Mouse (Mus musculus) kidney, postnatal 0 days (tissue): ENCODE data around the gene Tppp2. TPM values are rescaled to one million over a fixed set of nuclear protein-coding genes. Genes with fewer than 3 reads are reported as not detected.
A peak's percentile ranks its signal among the peaks of the same experiment; 100 is the strongest.

Source experiments
- ATAC-seq: fragments of 200-750 bp; cut with Nextera tagmentation; replicated peaks from 2 replicates; pipeline ENCODE4 v1.8.0; 2017; ENCODE audit warnings: low read depth, moderate number of reproducible peaks, moderate TSS enrichment, moderate library complexity; ENCODE audit not compliant: low FRiP score
- DNase-seq: peaks from one replicate; pipeline ENCODE4 v3.0.0-alpha.2; 2016; ENCODE audit warnings: low spot score
- H3K27ac ChIP-seq: fragments of 300-500 bp; sonication (generic); 2 replicates; pipeline ENCODE4 v1.5.1; 2014; ENCODE audit warnings: mild to moderate bottlenecking
- H3K27me3 ChIP-seq: fragments of 300-500 bp; sonication (generic); 2 replicates; pipeline ENCODE4 v1.6.1; 2014; ENCODE audit warnings: low read length, mixed read lengths; ENCODE audit not compliant: insufficient read depth
- H3K36me3 ChIP-seq: fragments of 300-500 bp; sonication (generic); 2 replicates; pipeline ENCODE4 v1.6.1; 2014; ENCODE audit warnings: low read length, mixed read lengths; ENCODE audit not compliant: insufficient read depth
- H3K4me1 ChIP-seq: fragments of 300-500 bp; sonication (generic); replicated peaks from 2 replicates; pipeline ENCODE4 v1.6.1; 2014; ENCODE audit warnings: antibody characterized with exemption, low read length, mixed read lengths; ENCODE audit not compliant: insufficient read depth
- H3K4me2 ChIP-seq: fragments of 300-500 bp; sonication (generic); 2 replicates; pipeline ENCODE4 v1.6.1; 2014; ENCODE audit warnings: mild to moderate bottlenecking, low read length, moderate library complexity, mixed read lengths
- H3K4me3 ChIP-seq: fragments of 300-500 bp; sonication (generic); replicated peaks from 2 replicates; pipeline ENCODE4 v1.5.1; 2014; ENCODE audit warnings: low read depth, low read length
- H3K9ac ChIP-seq: fragments of 300-500 bp; sonication (generic); 2 replicates; pipeline ENCODE4 v1.6.1; 2014; ENCODE audit warnings: low read depth, low read length
- H3K9me3 ChIP-seq: fragments of 300-500 bp; sonication (generic); replicated peaks from 2 replicates; pipeline ENCODE4 v1.6.1; 2016; ENCODE audit warnings: low read length, inconsistent platforms, mixed read lengths
- CTCF ChIP-seq: IDR thresholded peaks from 2 replicates; pipeline ENCODE4 v1.5.1; 2016; ENCODE audit warnings: antibody characterized with exemption, low read depth, mild to moderate bottlenecking, moderate library complexity
- WGBS: fragments of 180-500 bp; shearing (Covaris S2); extraction: QIAGEN DNeasy Blood & Tissue Kit; methylation state at CpG from one replicate; pipeline ENCODE4 v1.1.7; 2014; 5-methylcytosine and 5-hydroxymethylcytosine counted together
- polyA plus RNA-seq: library from polyadenylated mRNA; unstranded; fragments of >200 nt; fragmentation: Nextera tagmentation; extraction: Ambion mirVana; gene quantifications from 2 replicates; pipeline ENCODE4 v1.2.1, GENCODE M21; 2015

Gene Tppp2
- polyA plus RNA-seq, 1 experiment from 2014 or later: not detected

- TF ChIP-seq CTCF: 0 out of 2 replicates have a peak, but pooled peaks have one; percentile 18
Observed at GRCm38 (mm10) chr14:51884598-51885331, 33.5 kb upstream of the Tppp2 start, which contains the start of gene Mettl17. Mettl17 (plus strand) TSS chr14:51884842.

GRCm38 (mm10) chr14:51886051-51886450 is 32.2 kb upstream of the Tppp2 start:
- ATAC-seq (no peak), DNase-seq (no peak)
- no peak overlapping the region for H3K27ac ChIP-seq
- no peak overlapping the region for H3K4me3 ChIP-seq
- H3K36me3 ChIP-seq: peaks cover 25% of the 10 kb centered on the region
- H3K4me1 ChIP-seq: peaks cover 9% of the 10 kb centered on the region; the same call in 1 of the 2 replicates
- H3K9me3 ChIP-seq: no peaks in the 10 kb centered on the region
- 66% methylated on average over 6 of the region's 6 CpGs for WGBS
- peak overlapping the region; percentile 68; the same call in 1 of the 2 replicates for H3K4me2 ChIP-seq
- H3K9ac ChIP-seq: no peak overlapping the region
- H3K27me3 ChIP-seq: no peaks in the 10 kb centered on the region
- no peak for TF ChIP-seq CTCF

More at GRCm38 (mm10) chr14:51884598-51885331, 33.5 kb upstream of the Tppp2 start, which contains the start of gene Mettl17:
- Histone ChIP-seq H3K9me3 (no peaks in the 10 kb centered on the region), H3K4me1 (peaks cover 9% of the 10 kb centered on the region; the same call in 1 of the 2 replicates), H3K9ac (peak within 1 kb of the TSS; percentile 70), H3K4me2 (peak within 1 kb of the TSS; percentile 68), H3K27me3 (no peaks in the 10 kb centered on the region), H3K36me3 (peaks cover 18% of the 10 kb centered on the region), H3K27ac (peak within 1 kb of the TSS; percentile 83), H3K4me3 (peak within 1 kb of the TSS; percentile 62)
- WGBS: under 1% methylated on average over 43 of the region's 43 CpGs
- DNase-seq: peak; percentile 99
- ATAC-seq: peak; percentile 98

- Histone ChIP-seq H3K9me3 (no peaks in the 10 kb centered on the region), H3K27me3 (no peaks in the 10 kb centered on the region), H3K4me1 (peaks cover 9% of the 10 kb centered on the region; the same call in 1 of the 2 replicates), H3K36me3 (peaks cover 37% of the 10 kb centered on the region), H3K4me3 (no peak overlapping the region), H3K9ac (no peak overlapping the region), H3K4me2 (no peak overlapping the region), H3K27ac (no peak overlapping the region)
- no peak for DNase-seq
- no peak for TF ChIP-seq CTCF
- 91% methylated on average over 6 of the region's 6 CpGs for WGBS
- ATAC-seq: no peak
Observed at GRCm38 (mm10) chr14:51889833-51890232, 28.4 kb upstream of the Tppp2 start.

- Histone ChIP-seq H3K4me1 (no peaks in the 10 kb centered on the region), H3K4me3 (no peak within 1 kb of the TSS), H3K36me3 (peaks cover 32% of the 10 kb centered on the region), H3K9me3 (no peaks in the 10 kb centered on the region), H3K9ac (no peak within 1 kb of the TSS), H3K27me3 (no peaks in the 10 kb centered on the region), H3K27ac (no peak within 1 kb of the TSS), H3K4me2 (no peak within 1 kb of the TSS)
- DNase-seq (no peak), ATAC-seq (no peak)
- TF ChIP-seq CTCF: no peak
- WGBS: 82% methylated on average over 9 of the region's 9 CpGs
Observed at GRCm38 (mm10) chr14:51892191-51892939, 25.9 kb upstream of the Tppp2 start, which contains the start of gene Slc39a2. Slc39a2 (plus strand) TSS chr14:51892889.

GRCm38 (mm10) chr14:51893094-51893794 is 25.0 kb upstream of the Tppp2 start:
- no peak overlapping the region for H3K4me3 ChIP-seq
- ATAC-seq (no peak), DNase-seq (no peak)
- TF ChIP-seq CTCF: no peak
- 33% methylated on average over 10 of the region's 10 CpGs for WGBS
- no peak overlapping the region for H3K27ac ChIP-seq
- no peaks in the 10 kb centered on the region for H3K27me3 ChIP-seq
- no peak overlapping the region for H3K4me2 ChIP-seq
- H3K4me1 ChIP-seq: no peaks in the 10 kb centered on the region
- H3K36me3 ChIP-seq: peaks cover 32% of the 10 kb centered on the region
- no peak overlapping the region for H3K9ac ChIP-seq
- no peaks in the 10 kb centered on the region for H3K9me3 ChIP-seq

GRCm38 (mm10) chr14:51893809-51894208 is 24.4 kb upstream of the Tppp2 start:
- TF ChIP-seq CTCF: no peak
- Histone ChIP-seq H3K36me3 (peaks cover 28% of the 10 kb centered on the region), H3K4me3 (no peak overlapping the region), H3K4me1 (no peaks in the 10 kb centered on the region), H3K9me3 (no peaks in the 10 kb centered on the region), H3K27ac (no peak overlapping the region), H3K9ac (no peak overlapping the region), H3K27me3 (no peaks in the 10 kb centered on the region), H3K4me2 (no peak overlapping the region)
- WGBS: 60% methylated on average over 3 of the region's 3 CpGs
- ATAC-seq (no peak), DNase-seq (no peak)
